Mouse (Mus musculus) adrenal gland, postnatal 14 days (tissue): Measurements from ENCODE around the gene Kdelc1. TPM values are rescaled to one million over a fixed set of nuclear protein-coding genes. Genes with fewer than 3 reads are reported as not detected.

Experiments used
- DNase-seq: peaks from one replicate; pipeline ENCODE4 v3.0.0; 2021; ENCODE audit warnings: mixed read lengths
- total RNA-seq: library from RNA; stranded (reverse); gene quantifications from 2 replicates; pipeline ENCODE4 v1.2.3, GENCODE M21; 2021

Gene Kdelc1
- total RNA-seq, 1 experiment from 2014 or later, result 23.5 TPM

- no peak for DNase-seq
These were observed 55.2 kb downstream of the Kdelc1 start for GRCm38 (mm10) chr1:44063439-44063838.

- DNase-seq, result no peak
These were observed 56.8 kb downstream of the Kdelc1 start, which contains the start of gene Gm8251 for GRCm38 (mm10) chr1:44061836-44062235. Gene Gm8251, minus strand, starts transcription at chr1:44061936.

- no peak for DNase-seq
These were observed 60.8 kb downstream of the Kdelc1 start for GRCm38 (mm10) chr1:44057805-44058204.

Other genes with a start within 250 kb of the Kdelc1 start
- gene Tpp2, start 185.2 kb downstream of the Kdelc1 start, total RNA-seq, result 49.8 and 53.3 TPM in 2 replicates
- not detected in 2 replicates for gene Mettl21c, start 98.8 kb downstream of the Kdelc1 start, total RNA-seq
- 0.08 TPM in 1 of 2 replicates, not detected in the other for gene Gm8251, start 56.9 kb downstream of the Kdelc1 start, total RNA-seq
- 12.9 and 13.3 TPM in 2 replicates for gene Tex30, start 16.4 kb downstream of the Kdelc1 start, total RNA-seq
- gene Bivm, start 149 bp upstream of the Kdelc1 start, total RNA-seq, result 14.3 and 16.8 TPM in 2 replicates
- gene Ercc5, start 28.9 kb upstream of the Kdelc1 start, total RNA-seq, result 18.7 and 18.8 TPM in 2 replicates
- not detected in 2 replicates for gene Mettl21e, start 100.2 kb upstream of the Kdelc1 start, total RNA-seq